Mouse (Mus musculus): ENCODE results near the gene Psd.

- TF ChIP-seq CTCF (IDR thresholded peaks at IDR 0.05; ENCODE audit: extremely low read depth, insufficient read depth, low read length) (no peak), POLR2A (IDR thresholded peaks at IDR 0.05; ENCODE audit: extremely low read depth, insufficient read depth, low read length) (no peak)
Measured at GRCm38 (mm10) chr19:46339287-46339971, 12.5 kb upstream of the Psd start.
